Mouse (Mus musculus) heart, adult 18-20 months (tissue): Measurements from ENCODE around the gene Arpc5l. TPM values are rescaled to one million over a fixed set of nuclear protein-coding genes. Genes with fewer than 3 reads are reported as not detected.
A peak's percentile ranks its signal among the peaks of the same experiment; 100 is the strongest.
"Not testable (repeated sequence)": the region's sequence is repeated elsewhere in the genome, so short reads cannot be mapped to it uniquely, and the experiment has no call there.

ENCODE experiments used
- DNase-seq, 2 experiments: peaks; one replicate each; pipeline ENCODE4 v3.0.0; 2021 to 2022; ENCODE audit warnings: mixed read lengths in 1 of 2
- total RNA-seq, 2 experiments: library from RNA; stranded (reverse); gene quantifications; 2 replicates each; pipeline ENCODE4 v1.2.3; 2021

The Arpc5l gene
- total RNA-seq, 2 experiments from 2014 or later: 96.6 to 115 TPM

DNA sequence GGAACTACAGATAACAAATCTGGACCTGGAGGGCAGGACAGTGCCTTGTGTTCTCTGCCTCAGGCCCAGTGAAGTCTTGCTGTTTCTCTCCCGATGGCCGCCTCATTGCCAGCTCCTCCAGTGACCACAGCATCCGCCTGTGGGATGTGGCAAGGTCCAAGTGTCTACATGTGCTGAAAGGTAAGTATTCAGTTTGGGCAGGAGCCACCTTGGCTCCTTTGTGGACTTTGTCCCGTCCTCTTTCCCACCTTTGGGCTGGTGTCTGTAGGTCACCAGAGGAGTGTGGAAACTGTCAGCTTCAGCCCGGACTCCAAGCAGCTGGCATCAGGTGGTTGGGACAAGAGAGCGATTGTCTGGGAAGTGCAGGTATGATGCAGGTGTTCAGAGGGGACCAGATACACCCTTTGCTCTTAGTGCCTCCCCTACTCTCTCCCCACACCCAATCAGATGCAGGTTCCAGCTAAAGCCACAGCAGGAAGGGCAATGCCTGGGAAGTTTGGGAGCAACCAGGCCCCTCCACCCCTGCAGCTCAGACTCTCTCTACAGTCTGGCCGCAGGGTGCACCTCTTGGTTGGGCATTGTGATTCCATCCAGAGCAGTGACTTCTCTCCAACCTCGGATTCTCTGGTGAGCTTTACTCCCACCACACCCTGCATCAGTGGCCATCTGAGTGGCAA, 5.1 kb upstream of the Arpc5l start:
- DNase-seq: no peak

DNA sequence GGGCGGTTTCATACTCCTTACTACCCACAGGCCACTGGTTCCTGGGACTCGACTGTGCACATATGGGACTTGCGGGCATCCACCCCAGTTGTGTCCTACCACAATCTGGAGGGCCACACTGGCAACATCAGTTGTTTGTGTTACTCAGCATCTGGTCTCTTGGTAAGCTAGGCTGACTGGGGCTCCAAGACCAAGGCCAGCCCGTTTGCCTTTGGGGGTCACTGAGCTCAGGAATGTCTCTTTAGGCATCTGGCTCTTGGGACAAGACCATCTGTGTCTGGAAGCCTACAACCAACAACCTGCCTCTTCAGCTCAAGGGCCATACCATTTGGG, 4.6 kb upstream of the Arpc5l start:
- no peak for DNase-seq

DNA sequence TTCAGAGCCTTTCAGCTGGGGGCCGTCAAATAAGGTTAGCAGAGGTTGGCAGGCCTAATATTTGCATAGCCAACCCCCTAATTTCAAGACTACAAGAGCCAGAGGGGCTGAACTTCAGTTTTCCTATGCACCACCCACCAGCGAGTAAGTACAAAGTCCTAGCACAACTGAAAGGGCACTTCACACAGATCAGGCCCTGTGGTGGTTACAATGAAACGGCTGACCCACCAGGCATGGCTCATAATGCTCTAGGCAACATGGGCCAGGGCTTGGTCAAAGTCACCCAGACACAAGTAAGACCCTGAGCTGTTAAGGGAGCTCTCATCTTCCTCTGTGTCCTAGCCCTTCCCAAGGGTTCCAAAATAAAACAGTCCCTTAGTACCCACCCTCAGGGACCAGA, 3.3 kb upstream of the Arpc5l start:
- no peak for DNase-seq

DNA sequence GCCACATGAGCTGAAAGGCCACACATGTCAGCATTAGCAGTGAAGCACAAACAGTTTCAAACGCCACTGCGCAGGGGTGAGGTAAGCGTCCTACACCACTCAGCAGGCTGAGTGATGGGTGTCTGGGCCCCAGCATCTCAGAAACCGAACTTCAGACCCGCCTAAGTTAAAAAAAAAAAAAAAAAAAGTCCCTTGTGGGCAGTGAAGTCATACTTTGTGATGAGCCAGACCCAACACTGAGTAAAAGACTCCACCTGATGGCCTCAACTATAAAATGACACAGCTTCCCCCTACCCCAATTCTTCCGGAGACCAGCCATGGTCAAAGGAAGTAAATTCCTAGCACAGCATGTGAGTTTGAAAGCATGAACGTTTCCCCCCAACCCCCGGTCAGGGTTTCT, 2.0 kb upstream of the Arpc5l start:
- no peak for DNase-seq

DNA sequence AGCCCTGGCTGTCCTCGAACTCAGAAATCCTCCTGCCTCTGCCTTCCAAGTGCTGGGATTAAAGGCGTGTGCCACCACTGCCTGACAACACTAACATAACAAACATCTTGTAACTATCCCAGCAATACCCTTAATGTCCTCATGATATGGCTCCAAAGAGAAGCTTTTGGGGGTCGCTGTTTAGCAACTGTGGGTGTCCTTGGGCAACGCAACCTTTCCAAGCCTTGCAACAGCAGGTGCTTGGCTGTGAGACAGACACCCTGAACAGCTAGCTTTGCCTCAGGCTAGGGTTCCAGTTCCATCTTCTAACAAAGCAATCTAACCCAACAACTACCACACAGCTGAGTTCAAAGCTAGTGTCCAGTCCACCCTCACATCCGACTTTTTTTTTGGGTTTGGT, 1.6 kb upstream of the Arpc5l start:
- no peak for DNase-seq

DNA sequence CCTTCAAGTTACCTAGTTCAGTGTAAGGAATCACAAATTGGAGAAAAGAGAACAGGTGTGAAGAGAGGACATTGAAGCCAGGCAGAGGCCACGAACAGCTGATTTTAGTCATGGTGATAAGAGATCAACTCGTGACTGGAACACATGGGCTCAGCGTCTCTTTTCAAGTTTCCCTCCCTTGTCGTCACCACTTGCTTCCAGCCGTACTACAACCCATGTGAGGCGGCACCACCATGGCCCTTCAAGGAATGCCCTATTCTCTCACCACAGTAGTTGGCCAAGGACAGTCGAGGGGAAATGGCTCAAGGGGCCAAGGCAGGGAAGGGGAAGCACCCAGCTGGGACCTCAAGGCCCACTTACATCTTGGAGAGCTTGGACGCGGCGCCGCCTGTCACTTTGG, 776 bp upstream of the Arpc5l start:
- no peak for DNase-seq

DNA sequence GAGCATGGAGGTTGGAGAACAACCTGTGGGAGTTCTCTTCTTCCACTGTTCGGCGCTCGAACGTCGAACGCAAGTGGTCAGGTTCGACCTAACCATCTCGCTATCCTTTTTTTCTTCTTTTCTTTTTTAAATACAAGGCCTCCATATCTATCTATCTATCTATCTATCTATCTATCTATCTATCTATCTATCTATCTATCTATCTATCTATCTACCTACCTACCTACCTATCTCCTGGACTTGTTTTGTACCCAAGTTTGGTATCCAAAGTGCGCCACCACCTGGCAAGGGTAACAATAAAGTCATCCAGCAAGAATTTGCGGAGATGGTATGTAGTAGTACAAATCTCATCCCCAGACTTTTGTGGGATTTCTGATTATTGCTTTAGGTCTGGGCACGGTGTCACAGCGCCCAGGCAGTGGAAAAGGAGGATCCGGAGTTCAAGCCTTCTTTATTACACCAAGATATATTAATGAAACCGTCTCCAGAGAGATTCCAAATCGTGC, 479 bp downstream of the Arpc5l start, which contains the start of gene Rpl35:
Gene Rpl35, minus strand, starts transcription at position 51 of the 506 bp plus-strand sequence.
- DNase-seq: no peak

DNA sequence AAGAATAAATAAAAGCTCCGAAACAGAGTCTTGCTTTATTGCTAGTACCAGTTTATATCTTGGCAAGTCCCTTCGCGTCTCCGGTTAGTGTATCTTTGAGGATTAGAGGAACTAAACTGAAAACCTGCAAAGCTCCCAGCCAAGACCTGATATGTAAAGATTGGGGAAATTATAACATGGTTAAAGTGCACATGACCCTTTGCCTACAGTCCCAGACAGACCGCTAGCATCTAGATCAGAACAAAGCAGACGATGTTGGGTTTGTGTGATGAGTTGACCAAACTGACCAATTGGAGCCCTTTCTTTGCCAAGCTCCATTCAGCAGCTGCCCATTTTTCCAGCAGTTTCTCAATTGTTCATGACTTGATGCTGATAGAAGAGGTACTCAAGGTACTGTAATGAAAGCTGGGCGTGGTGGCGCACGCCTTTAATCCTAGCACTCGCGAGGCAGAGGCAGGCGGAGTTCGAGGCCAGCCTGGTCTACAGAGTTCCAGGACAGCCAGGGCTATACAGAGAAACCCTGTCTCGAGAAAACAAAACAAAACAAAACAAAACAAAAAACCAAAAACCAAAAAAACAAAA, 1.1 kb downstream of the Arpc5l start:
- no peak for DNase-seq

DNA sequence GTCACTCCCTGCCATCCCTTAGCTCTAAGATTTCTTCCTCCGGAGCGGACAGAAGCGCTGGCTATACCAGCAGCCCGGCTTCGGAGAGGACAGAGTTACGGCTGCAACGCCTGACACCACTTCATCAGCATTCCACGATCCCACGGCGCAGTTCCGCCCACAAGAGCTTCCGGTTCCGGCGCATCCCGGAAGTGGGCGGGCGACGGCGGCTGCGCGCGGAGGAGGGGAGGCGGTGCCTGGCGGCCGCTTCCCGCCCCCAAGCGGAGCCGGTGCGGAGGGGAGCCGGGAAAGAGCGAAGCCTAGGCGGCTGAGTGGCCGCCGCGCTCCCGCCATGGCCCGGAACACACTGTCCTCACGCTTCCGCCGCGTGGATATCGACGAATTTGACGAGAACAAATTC, 2.7 kb downstream of the Arpc5l start:
- DNase-seq: peak; percentile 96

DNA sequence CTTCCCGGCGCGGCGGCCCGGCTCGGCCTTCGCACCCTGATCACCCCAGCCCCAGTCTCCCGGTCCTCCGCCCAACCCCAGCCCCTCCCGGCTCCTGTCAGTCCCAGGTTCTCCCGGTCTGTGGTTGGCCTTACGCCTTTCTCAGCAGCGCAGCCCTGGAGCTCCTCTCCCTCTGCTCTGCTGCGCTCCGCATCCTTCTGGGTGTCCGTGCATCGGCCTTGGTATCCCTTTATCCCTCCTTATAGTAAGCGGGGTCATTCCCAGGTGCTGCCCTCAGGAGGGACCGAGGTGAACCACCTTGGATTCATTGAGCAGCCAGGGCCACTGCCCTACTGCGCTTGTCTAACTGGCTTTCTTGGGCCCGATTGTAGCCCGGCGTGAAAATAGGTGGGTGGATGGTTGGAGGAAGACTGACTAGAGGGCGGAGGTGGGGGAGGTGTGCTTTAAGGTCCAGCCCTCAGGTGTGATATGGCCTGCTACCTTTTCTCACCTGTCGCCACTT, 3.3 kb downstream of the Arpc5l start:
- peak in 1 of 2 experiments; percentile 29 for DNase-seq

DNA sequence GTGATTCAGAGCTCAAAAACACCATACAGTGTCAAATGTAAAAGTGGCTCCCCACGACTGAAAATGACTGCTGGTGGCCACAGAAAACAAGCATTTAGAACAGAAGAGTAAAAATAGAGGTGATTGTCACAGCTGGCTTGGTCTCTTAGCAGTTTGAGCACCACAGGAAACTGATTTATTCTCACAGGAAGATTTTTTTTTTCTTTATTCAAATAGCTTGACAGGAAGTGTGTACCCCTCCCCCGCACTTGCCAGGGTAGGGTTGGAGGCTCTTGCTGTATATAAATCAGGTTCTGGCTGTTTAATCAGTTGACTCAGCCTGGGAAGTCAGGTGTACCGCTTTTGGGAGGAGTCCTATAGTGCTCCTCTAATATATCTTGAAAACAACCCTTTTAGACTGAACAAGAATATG, 3.8 kb downstream of the Arpc5l start:
- peak in 1 of 2 experiments; percentile 49 for DNase-seq

DNA sequence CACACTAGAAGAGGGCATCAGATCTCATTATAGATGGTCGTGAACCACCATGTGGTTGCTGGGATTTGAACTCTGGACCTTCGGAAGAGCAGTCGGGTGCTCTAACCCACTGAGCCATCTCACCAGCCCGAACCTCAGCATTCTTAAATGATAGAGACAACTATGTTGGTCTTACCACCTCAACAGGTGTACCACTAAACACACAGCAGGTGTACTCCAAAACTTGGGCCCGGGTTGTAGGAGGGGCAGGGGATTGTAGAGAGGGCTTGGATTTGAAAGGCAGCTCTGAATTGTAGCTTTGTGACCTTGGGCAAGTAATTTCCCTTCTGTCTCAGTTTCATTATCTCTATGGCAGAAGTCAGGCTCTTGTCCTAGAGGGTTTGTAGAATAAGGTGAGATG, 5.0 kb downstream of the Arpc5l start:
- not testable (repeated sequence) for DNase-seq

DNA sequence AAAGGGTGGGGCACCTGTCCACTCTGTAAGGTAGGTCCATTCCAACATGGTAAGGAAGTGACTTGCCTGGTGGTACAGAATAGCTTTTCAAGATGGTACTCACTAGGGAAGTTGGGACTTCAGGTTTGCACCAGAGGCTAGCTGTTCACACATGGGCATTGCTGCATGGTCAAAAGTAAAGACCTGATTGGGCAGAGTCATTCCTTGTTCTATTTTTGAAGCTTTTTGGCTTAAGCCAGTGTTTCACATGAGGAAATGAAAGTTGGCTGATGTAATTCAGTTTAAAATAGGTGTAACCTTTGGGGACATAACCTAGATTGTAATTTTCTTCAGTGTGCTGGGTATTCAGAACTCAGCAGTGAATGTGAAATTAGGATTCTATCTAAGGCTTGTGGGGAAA, 6.1 kb downstream of the Arpc5l start:
- peak; percentile 51 to 66 for DNase-seq

DNA sequence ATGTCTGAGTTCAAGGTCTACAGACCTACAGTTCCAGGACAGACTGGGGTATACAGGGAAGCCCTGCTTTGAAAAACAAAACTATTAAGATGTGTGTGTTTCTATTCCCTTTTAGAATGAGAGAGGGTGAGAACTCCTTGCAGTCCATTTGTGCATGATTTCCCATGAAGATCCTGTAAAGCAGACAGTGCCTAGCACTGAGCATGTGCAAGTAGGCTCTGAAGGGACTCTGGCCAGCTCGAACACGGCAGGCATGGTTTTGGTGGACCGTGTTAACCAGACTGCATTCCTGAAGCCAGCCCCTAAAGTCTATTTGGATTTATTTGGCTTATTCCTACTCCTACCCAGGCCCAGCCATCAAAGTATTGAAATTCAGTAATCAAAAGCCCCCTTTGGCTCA, 6.8 kb downstream of the Arpc5l start:
- DNase-seq: no peak

DNA sequence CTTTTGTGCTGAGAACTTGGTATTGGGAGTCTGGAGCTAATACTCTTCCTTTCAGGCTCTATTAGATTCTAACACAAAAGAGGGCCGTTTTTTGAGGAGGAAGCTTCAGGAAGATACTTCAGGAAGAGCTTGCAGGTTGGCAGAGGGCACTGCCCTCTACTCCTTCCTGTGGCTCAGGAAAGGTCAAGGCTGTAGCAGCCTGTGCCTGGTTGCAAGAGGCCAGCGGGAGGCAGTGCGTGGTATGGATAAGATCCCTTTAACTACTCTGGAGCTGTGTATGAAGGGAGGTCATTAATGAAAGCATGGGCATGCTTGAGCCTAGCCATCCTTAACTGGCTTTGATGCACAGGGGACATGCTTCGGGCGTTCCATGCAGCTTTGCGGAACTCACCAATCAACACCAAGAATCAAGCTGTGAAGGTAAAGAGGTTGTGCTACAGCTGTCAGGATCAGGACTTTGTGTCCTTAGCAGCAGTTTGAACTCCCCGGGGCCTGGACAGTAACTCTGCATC, 7.7 kb downstream of the Arpc5l start:
- DNase-seq: no peak

DNA sequence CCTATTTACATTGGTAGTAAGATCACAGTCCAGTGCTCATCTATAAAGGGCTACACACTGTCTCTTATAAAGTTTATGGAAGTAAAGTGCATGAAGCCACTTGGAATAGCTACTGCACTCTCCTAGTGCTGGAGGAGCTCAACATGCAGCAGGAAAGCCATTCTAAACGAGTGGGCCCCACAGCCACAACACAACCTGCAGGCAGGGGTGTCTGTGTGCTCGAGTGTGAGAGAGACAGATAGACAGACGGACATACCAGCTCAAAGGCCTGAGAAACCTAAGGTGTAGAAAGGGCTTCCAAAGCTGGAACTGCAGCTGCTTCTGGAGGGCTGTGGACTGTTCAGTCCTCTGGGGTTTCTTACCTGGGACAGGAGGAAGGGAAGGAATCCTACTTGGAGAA, 11.4 kb downstream of the Arpc5l start:
- DNase-seq: no peak

DNA sequence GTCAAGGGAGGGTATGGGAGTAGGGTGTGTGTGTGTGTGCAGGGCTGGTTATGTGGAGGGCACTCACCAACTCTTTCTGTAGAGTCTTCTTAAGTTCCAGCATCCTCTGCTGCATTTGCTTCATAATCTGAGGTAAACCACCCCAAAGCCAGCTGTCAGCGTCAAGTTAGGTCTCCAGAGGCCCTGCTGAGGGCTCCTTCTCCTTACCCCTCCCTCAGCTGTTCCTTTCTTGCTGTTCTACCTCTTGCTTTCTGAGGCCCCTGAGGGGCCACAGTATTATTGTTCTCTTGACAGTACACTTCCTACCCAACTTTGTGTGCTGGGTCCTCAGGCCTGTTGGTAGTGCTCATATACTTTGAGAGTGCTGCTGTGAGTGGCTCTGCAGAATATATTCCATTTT, 14.9 kb downstream of the Arpc5l start:
- no peak for DNase-seq

DNA sequence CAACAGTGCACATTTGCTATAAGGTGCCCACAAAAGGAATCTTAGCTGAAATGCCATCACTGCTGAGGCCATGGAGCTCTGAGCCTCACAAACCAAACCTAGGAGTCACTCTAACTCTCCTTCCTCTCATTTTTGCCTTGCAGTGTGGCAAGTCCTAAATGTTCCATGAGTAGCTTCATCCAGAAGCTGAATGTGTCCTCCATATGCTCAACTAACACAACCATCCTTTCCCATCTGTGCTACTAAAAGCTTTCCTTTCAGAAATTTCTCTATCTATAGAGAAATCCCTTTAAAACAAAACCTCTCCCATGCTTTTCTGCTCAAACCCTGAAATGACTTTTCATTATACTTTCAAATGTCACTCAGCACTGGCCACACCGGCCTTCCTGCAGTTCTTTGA, 26.5 kb downstream of the Arpc5l start:
- DNase-seq: no peak

DNA sequence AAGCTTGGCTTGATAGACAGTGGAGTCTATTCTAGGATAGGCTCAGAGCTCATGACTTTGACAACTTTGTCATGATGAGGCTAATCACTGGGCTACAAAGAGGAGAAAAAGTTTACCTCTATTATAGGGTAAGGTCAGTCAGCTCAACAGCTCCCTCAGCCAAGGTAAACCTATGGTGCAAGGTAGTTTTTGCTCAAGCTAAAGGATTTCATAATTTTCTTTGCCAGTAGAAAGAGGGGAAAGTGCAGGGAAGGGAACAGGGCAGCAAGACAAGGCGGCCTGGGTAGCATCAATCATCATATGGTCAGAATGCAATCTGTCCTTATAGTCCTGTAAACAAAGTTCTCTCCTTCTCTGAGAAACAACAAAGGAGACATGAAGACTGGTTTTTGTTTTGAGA, 35.1 kb downstream of the Arpc5l start:
- DNase-seq: no peak

DNA sequence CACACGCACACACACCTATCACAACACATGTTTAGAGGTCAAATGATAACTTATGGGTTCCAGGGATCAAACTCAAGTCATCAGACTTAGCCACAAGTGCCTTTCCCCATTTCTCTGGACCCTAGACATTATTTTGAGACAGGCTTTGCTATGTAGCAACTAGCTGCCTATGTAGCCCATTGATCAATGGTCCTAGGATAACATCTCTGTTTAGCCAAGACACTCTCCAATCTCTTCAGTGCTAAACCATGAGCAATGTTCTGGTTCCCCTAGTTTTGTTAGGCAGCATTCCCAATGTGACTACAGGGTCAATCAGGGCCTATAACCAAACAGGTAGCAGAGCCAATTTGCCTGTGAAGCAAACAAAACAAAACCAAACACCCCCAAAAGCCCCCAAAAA, 43.4 kb downstream of the Arpc5l start:
- DNase-seq: no peak

DNA sequence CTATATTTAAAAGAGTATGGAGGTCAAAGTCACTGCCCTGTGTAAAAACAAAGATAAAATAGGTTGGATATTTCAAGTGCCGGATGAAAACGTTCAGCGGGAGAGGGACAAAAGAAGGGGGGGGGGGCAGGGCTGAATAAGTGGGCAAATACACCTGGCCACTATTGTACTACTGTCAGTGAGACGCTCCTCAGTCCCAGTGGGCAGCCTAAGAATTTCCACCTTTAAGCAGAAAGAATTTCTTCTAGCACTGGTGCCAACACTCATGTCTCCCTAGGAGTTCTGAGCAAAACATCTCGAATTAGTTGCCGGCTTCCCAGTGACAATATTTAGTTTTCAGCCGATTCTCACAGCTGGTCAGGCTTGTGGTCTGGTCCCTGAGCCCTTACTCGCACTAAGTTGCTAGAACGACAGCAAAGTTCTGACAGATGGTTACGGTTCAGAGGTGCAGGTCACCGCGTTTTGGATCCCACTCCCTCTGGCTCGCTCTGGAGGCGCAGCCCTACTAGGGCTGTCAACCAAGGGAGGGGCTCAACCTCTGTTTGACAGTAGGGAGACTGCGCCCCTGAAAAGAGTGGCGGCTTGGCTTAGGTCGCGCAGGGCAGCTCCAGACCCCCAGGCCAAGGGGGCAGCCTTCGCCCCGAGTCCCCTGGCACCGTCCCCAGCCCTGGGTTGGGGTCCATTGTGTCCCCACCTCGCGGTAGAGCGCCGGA, 59.7 kb downstream of the Arpc5l start:
- DNase-seq: no peak
